18 mouse cellular contexts compared by ENCODE assay signal in the genomic region with DNA sequence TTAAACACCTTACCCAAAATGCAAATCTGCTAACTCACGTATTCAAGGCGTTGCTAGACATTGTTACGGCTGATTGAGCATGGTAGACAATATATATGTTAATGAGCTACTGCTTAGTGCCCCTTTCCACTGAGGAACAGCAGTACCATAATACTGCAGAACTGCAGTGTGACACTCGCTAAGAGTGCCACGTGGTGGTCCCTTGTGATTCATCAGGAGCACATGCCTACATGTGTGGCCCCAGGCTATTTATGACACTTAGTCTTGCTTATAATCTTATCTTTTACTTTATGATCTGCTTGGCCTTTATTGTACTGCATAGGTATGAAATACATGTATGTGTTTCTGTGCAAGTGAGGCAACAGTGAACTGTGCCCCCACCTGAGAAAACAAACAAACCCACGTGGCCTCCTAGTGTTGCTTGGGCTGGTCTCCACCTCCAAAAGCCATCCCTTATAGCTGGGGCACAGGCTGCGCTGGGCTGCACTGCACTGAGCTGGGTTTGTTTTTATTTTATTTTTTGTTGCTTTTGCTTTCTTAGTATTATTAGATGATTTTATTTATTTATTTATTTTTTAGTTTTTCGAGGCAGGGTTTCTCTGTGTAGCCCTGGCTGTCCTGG. TPM values are rescaled to one million over a fixed set of nuclear protein-coding genes. Genes with fewer than 3 reads are reported as not detected.
A peak's percentile ranks its signal among the peaks of the same experiment; 100 is the strongest.
DNase-seq lines count a peak whose midpoint lies in the region; ATAC-seq and TF ChIP-seq lines count a peak whose summit lies in the region.
"Had no signal": no experiment of that assay in that cellular context is flagged by ENCODE, and none has a peak within 500 bp of the region (broad histone marks: within the 10 kb centered on the region; RNA-seq: fewer than 3 reads in every experiment).

No protein-coding gene starts in this region.

- no peaks in the 10 kb centered on the region for H3K9me3 ChIP-seq in forebrain, embryonic 13.5 days (replicated peaks)
- H3K9me3 ChIP-seq in forebrain, embryonic 16.5 days (ENCODE audit: control insufficient read depth, low read length): no peaks in the 10 kb centered on the region
- no peaks in the 10 kb centered on the region for H3K9me3 ChIP-seq in hindbrain, embryonic 11.5 days (ENCODE audit: control insufficient read depth, low read length)
- no peaks in the 10 kb centered on the region for H3K9me3 ChIP-seq in hindbrain, postnatal 0 days (ENCODE audit: low read length)
- H3K9me3 ChIP-seq in midbrain, embryonic 14.5 days (ENCODE audit: control insufficient read depth, low read length): no peaks in the 10 kb centered on the region
- no peaks in the 10 kb centered on the region for H3K9me3 ChIP-seq in midbrain, embryonic 16.5 days (replicated peaks; ENCODE audit: control insufficient read depth, low read length, poor library complexity, severe bottlenecking)
- no peaks in the 10 kb centered on the region for H3K9me3 ChIP-seq in neural tube, embryonic 14.5 days (ENCODE audit: control insufficient read depth, low read length)
- H3K9me3 ChIP-seq: limb, embryonic 10.5 days had no signal

- no peak overlapping the region for H3K27ac ChIP-seq in forebrain, embryonic 13.5 days
- no peak overlapping the region for H3K27ac ChIP-seq in forebrain, embryonic 16.5 days (ENCODE audit: low read length)
- no peak overlapping the region for H3K27ac ChIP-seq in hindbrain, embryonic 11.5 days (ENCODE audit: low read depth, low read length)
- H3K27ac ChIP-seq in hindbrain, postnatal 0 days: no peak overlapping the region
- H3K27ac ChIP-seq in midbrain, embryonic 14.5 days (replicated peaks; ENCODE audit: low read depth, low read length): no peak overlapping the region
- H3K27ac ChIP-seq in midbrain, embryonic 16.5 days (ENCODE audit: low read length): no peak overlapping the region
- no peak overlapping the region for H3K27ac ChIP-seq in neural tube, embryonic 14.5 days (ENCODE audit: low read depth, low read length)
- H3K27ac ChIP-seq: limb, embryonic 10.5 days had no signal

- no peak for TF ChIP-seq CTCF in hindbrain, postnatal 0 days (IDR thresholded peaks at IDR 0.05; ENCODE audit: low read depth)

- no peak overlapping the region for H3K4me3 ChIP-seq in forebrain, embryonic 13.5 days
- H3K4me3 ChIP-seq in forebrain, embryonic 16.5 days (replicated peaks; ENCODE audit: low read length): no peak overlapping the region
- H3K4me3 ChIP-seq in hindbrain, embryonic 11.5 days (ENCODE audit: low read depth, low read length): no peak overlapping the region
- no peak overlapping the region for H3K4me3 ChIP-seq in hindbrain, postnatal 0 days (ENCODE audit: low read length)
- no peak overlapping the region for H3K4me3 ChIP-seq in midbrain, embryonic 14.5 days (replicated peaks; ENCODE audit: low read depth, low read length)
- H3K4me3 ChIP-seq in midbrain, embryonic 16.5 days (ENCODE audit: low read depth, low read length): no peak overlapping the region
- H3K4me3 ChIP-seq in neural tube, embryonic 14.5 days (ENCODE audit: low read depth, low read length): no peak overlapping the region
- H3K4me3 ChIP-seq: erythroblast, embryonic 14.5 days; limb, embryonic 10.5 days had no signal

- peaks cover 14% of the 10 kb centered on the region for H3K36me3 ChIP-seq in forebrain, embryonic 13.5 days (ENCODE audit: poor library complexity, severe bottlenecking)
- peaks cover 3% of the 10 kb centered on the region for H3K36me3 ChIP-seq in forebrain, embryonic 16.5 days (ENCODE audit: control insufficient read depth, insufficient read depth)
- no peaks in the 10 kb centered on the region for H3K36me3 ChIP-seq in hindbrain, embryonic 11.5 days (ENCODE audit: control insufficient read depth, insufficient read depth, low read length)
- no peaks in the 10 kb centered on the region; the same call in 1 of the 2 replicates for H3K36me3 ChIP-seq in hindbrain, postnatal 0 days (ENCODE audit: insufficient read depth, low read length)
- H3K36me3 ChIP-seq in midbrain, embryonic 14.5 days (ENCODE audit: control insufficient read depth, insufficient read depth, low read length): peaks cover 11% of the 10 kb centered on the region; the same call in 1 of the 2 replicates
- H3K36me3 ChIP-seq in midbrain, embryonic 16.5 days (ENCODE audit: control insufficient read depth, insufficient read depth, low read length): no peaks in the 10 kb centered on the region
- H3K36me3 ChIP-seq in neural tube, embryonic 14.5 days (ENCODE audit: control insufficient read depth, insufficient read depth, low read length): peaks cover 6% of the 10 kb centered on the region; the same call in 1 of the 2 replicates

- WGBS in forebrain, embryonic 13.5 days: 42% methylated on average over 8 of the region's 8 CpGs
- 42% methylated on average over 8 of the region's 8 CpGs for WGBS in forebrain, embryonic 16.5 days
- 52% methylated on average over 8 of the region's 8 CpGs for WGBS in hindbrain, embryonic 11.5 days
- 49% methylated on average over 8 of the region's 8 CpGs for WGBS in hindbrain, postnatal 0 days
- 51% methylated on average over 8 of the region's 8 CpGs for WGBS in midbrain, embryonic 14.5 days
- WGBS in midbrain, embryonic 16.5 days: 48% methylated on average over 8 of the region's 8 CpGs
- WGBS in neural tube, embryonic 14.5 days: 45% methylated on average over 8 of the region's 8 CpGs

- peak; percentile 16 for DNase-seq in hindbrain, embryonic 11.5 days (ENCODE audit: low spot score)
- no peak for DNase-seq in hindbrain, postnatal 0 days (ENCODE audit: low spot score)
- peak; percentile 33 for DNase-seq in midbrain, embryonic 14.5 days
- DNase-seq in testis, postnatal 14 days (ENCODE audit: low spot score): no peak
- DNase-seq: adrenal gland, adult 2 months; cerebellum, adult 9-10 months; kidney, adult 2 months; layer of hippocampus, postnatal 36 days; lung, embryonic 14.5 days; right cerebral cortex, adult 18-20 months; thymus, postnatal 4 days had no signal

- no peaks in the 10 kb centered on the region for H3K27me3 ChIP-seq in forebrain, embryonic 13.5 days
- no peaks in the 10 kb centered on the region for H3K27me3 ChIP-seq in forebrain, embryonic 16.5 days (replicated peaks; ENCODE audit: control insufficient read depth, insufficient read depth, low read length)
- H3K27me3 ChIP-seq in hindbrain, embryonic 11.5 days (ENCODE audit: control insufficient read depth, insufficient read depth, low read length): no peaks in the 10 kb centered on the region
- H3K27me3 ChIP-seq in hindbrain, postnatal 0 days (ENCODE audit: insufficient read depth, low read length): no peaks in the 10 kb centered on the region
- H3K27me3 ChIP-seq in midbrain, embryonic 14.5 days (ENCODE audit: control insufficient read depth, insufficient read depth, low read length): no peaks in the 10 kb centered on the region
- H3K27me3 ChIP-seq in midbrain, embryonic 16.5 days (ENCODE audit: control insufficient read depth, insufficient read depth, low read depth, low read length): no peaks in the 10 kb centered on the region
- no peaks in the 10 kb centered on the region for H3K27me3 ChIP-seq in neural tube, embryonic 14.5 days (ENCODE audit: control insufficient read depth, insufficient read depth, low read length)

- H3K4me1 ChIP-seq in forebrain, embryonic 13.5 days: peaks cover 12% of the 10 kb centered on the region
- no peaks in the 10 kb centered on the region for H3K4me1 ChIP-seq in forebrain, embryonic 16.5 days (replicated peaks; ENCODE audit: control insufficient read depth, insufficient read depth, low read length)
- no peaks in the 10 kb centered on the region for H3K4me1 ChIP-seq in hindbrain, embryonic 11.5 days (replicated peaks; ENCODE audit: control insufficient read depth, insufficient read depth, low read length)
- no peaks in the 10 kb centered on the region for H3K4me1 ChIP-seq in hindbrain, postnatal 0 days (ENCODE audit: insufficient read depth, low read length)
- no peaks in the 10 kb centered on the region; the same call in 1 of the 2 replicates for H3K4me1 ChIP-seq in midbrain, embryonic 14.5 days (ENCODE audit: control insufficient read depth, insufficient read depth, low read length)
- H3K4me1 ChIP-seq in midbrain, embryonic 16.5 days (ENCODE audit: control insufficient read depth, insufficient read depth, low read length): no peaks in the 10 kb centered on the region
- H3K4me1 ChIP-seq in neural tube, embryonic 14.5 days (ENCODE audit: control insufficient read depth, insufficient read depth, low read length): peaks cover 7% of the 10 kb centered on the region; the same call in 1 of the 2 replicates
- H3K4me1 ChIP-seq: limb, embryonic 10.5 days had no signal

- no peak overlapping the region for H3K4me2 ChIP-seq in forebrain, embryonic 13.5 days
- H3K4me2 ChIP-seq in forebrain, embryonic 16.5 days (ENCODE audit: low read length): no peak overlapping the region
- H3K4me2 ChIP-seq in hindbrain, embryonic 11.5 days (replicated peaks; ENCODE audit: low read depth, low read length): no peak overlapping the region
- H3K4me2 ChIP-seq in hindbrain, postnatal 0 days (ENCODE audit: low read depth, low read length): no peak overlapping the region
- no peak overlapping the region for H3K4me2 ChIP-seq in midbrain, embryonic 14.5 days (ENCODE audit: low read length)
- H3K4me2 ChIP-seq in midbrain, embryonic 16.5 days (ENCODE audit: low read length): no peak overlapping the region
- H3K4me2 ChIP-seq in neural tube, embryonic 14.5 days (ENCODE audit: low read depth, low read length): no peak overlapping the region
- H3K4me2 ChIP-seq: heart, embryonic 11.5 days; lung, embryonic 14.5 days had no signal

- no peak overlapping the region for H3K9ac ChIP-seq in forebrain, embryonic 13.5 days
- H3K9ac ChIP-seq in forebrain, embryonic 16.5 days (replicated peaks; ENCODE audit: low read depth, low read length): no peak overlapping the region
- H3K9ac ChIP-seq in hindbrain, embryonic 11.5 days (ENCODE audit: low read depth, low read length): no peak overlapping the region
- no peak overlapping the region for H3K9ac ChIP-seq in hindbrain, postnatal 0 days (replicated peaks; ENCODE audit: low read length)
- H3K9ac ChIP-seq in midbrain, embryonic 14.5 days (replicated peaks; ENCODE audit: low read length): no peak overlapping the region
- H3K9ac ChIP-seq in midbrain, embryonic 16.5 days (ENCODE audit: low read depth, low read length): no peak overlapping the region
- no peak overlapping the region for H3K9ac ChIP-seq in neural tube, embryonic 14.5 days (replicated peaks; ENCODE audit: low read depth, low read length)
- H3K9ac ChIP-seq: lung, embryonic 14.5 days had no signal

- peak; percentile 66; the same call in 1 of the 2 replicates for ATAC-seq in forebrain, embryonic 13.5 days
- no peak; the same call in 1 of the 2 replicates for ATAC-seq in forebrain, embryonic 16.5 days
- ATAC-seq in hindbrain, embryonic 11.5 days (ENCODE audit: low FRiP score): peak; percentile 86; the same call in 1 of the 2 replicates
- no peak for ATAC-seq in hindbrain, postnatal 0 days
- ATAC-seq in midbrain, embryonic 14.5 days (ENCODE audit: low FRiP score, low TSS enrichment): no peak
- no peak for ATAC-seq in midbrain, embryonic 16.5 days
- ATAC-seq in neural tube, embryonic 14.5 days (ENCODE audit: low read depth): peak; percentile 79

RNA-seq across cellular contexts. Expression of a gene that starts 17.5 kb away (rescaled TPM):
- polyA plus RNA-seq in forebrain, embryonic 13.5 days (2015; fragmentation: Nextera tagmentation; extraction: Ambion mirVana): 20.2 and 21.0 TPM in 2 replicates
- 21.8 and 25.5 TPM in 2 replicates for polyA plus RNA-seq in forebrain, embryonic 16.5 days (2015; fragmentation: Nextera tagmentation; extraction: Ambion mirVana)
- 24.7 and 25.2 TPM in 2 replicates for polyA plus RNA-seq in hindbrain, embryonic 11.5 days (2014; fragmentation: Nextera tagmentation; extraction: Ambion mirVana)
- total RNA-seq in hindbrain, postnatal 0 days (2014; rRNA removed): 5.0 and 7.9 TPM in 2 replicates
- 4.4 and 5.8 TPM in 2 replicates for polyA plus RNA-seq in hindbrain, postnatal 0 days (2015; fragmentation: Nextera tagmentation; extraction: Ambion mirVana)
- 13.4 and 18.1 TPM in 2 replicates for polyA plus RNA-seq in midbrain, embryonic 14.5 days (2014; fragmentation: Nextera tagmentation; extraction: Ambion mirVana)
- 16.1 TPM in 2 replicates for polyA plus RNA-seq in midbrain, embryonic 16.5 days (2015; fragmentation: Nextera tagmentation; extraction: Ambion mirVana)
- polyA plus RNA-seq in neural tube, embryonic 14.5 days (2014; fragmentation: Nextera tagmentation; extraction: Ambion mirVana): 14.0 and 16.6 TPM in 2 replicates

RNA-seq across cellular contexts. Expression of a gene that starts 18.5 kb away (rescaled TPM):
- polyA plus RNA-seq in forebrain, embryonic 13.5 days (2015; fragmentation: Nextera tagmentation; extraction: Ambion mirVana): 22.6 and 23.8 TPM in 2 replicates
- 36.4 and 40.1 TPM in 2 replicates for polyA plus RNA-seq in forebrain, embryonic 16.5 days (2015; fragmentation: Nextera tagmentation; extraction: Ambion mirVana)
- 20.1 and 21.1 TPM in 2 replicates for polyA plus RNA-seq in hindbrain, embryonic 11.5 days (2014; fragmentation: Nextera tagmentation; extraction: Ambion mirVana)
- 70.8 and 80.8 TPM in 2 replicates for total RNA-seq in hindbrain, postnatal 0 days (2014; rRNA removed)
- 34.1 and 35.5 TPM in 2 replicates for polyA plus RNA-seq in hindbrain, postnatal 0 days (2015; fragmentation: Nextera tagmentation; extraction: Ambion mirVana)
- polyA plus RNA-seq in midbrain, embryonic 14.5 days (2014; fragmentation: Nextera tagmentation; extraction: Ambion mirVana): 40.5 and 44.5 TPM in 2 replicates
- polyA plus RNA-seq in midbrain, embryonic 16.5 days (2015; fragmentation: Nextera tagmentation; extraction: Ambion mirVana): 30.7 and 32.0 TPM in 2 replicates
- polyA plus RNA-seq in neural tube, embryonic 14.5 days (2014; fragmentation: Nextera tagmentation; extraction: Ambion mirVana): 45.9 and 49.6 TPM in 2 replicates

Comparison
In these comparisons a context has a peak if more than half of its experiments do, and no peak if none do; other contexts are left out.
1. ATAC-seq: peak in forebrain, embryonic 13.5 days (single experiment), hindbrain, embryonic 11.5 days (single experiment) and neural tube, embryonic 14.5 days (single experiment); none in forebrain, embryonic 16.5 days (single experiment), hindbrain, postnatal 0 days (single experiment), midbrain, embryonic 14.5 days (single experiment) and midbrain, embryonic 16.5 days (single experiment).
2. DNase-seq: peak in hindbrain, embryonic 11.5 days (single experiment) and midbrain, embryonic 14.5 days (single experiment); none in hindbrain, postnatal 0 days (single experiment) and testis, postnatal 14 days (single experiment).